Mouse (Mus musculus) kidney, adult 2 months (tissue): ENCODE data around the gene Btf3. TPM values are rescaled to one million over a fixed set of nuclear protein-coding genes. Genes with fewer than 3 reads are reported as not detected.
A peak's percentile ranks its signal among the peaks of the same experiment; 100 is the strongest.

Source experiments
- DNase-seq: peaks from one replicate; pipeline ENCODE4 v3.0.0; 2021
- H3K27ac ChIP-seq: fragments of 200-500 bp; 2 replicates; pipeline ENCODE4 v1.5.1; 2012; ENCODE audit warnings: low read depth, low read length, control low read depth, inconsistent platforms; ENCODE audit not compliant: insufficient read depth
- H3K27me3 ChIP-seq: fragments of 200-500 bp; replicated peaks from 2 replicates; pipeline ENCODE4 v1.6.1; 2012; ENCODE audit warnings: mild to moderate bottlenecking, moderate library complexity, low read length, inconsistent platforms; ENCODE audit not compliant: control insufficient read depth, insufficient read depth
- H3K36me3 ChIP-seq: fragments of 200-500 bp; 2 replicates; pipeline ENCODE4 v1.6.1; 2012; ENCODE audit warnings: mild to moderate bottlenecking, moderate library complexity, low read length, inconsistent platforms; ENCODE audit not compliant: control insufficient read depth, insufficient read depth
- H3K4me1 ChIP-seq: fragments of 200-500 bp; 2 replicates; pipeline ENCODE4 v1.6.1; 2011; ENCODE audit warnings: low read length; ENCODE audit not compliant: control insufficient read depth, insufficient read depth
- H3K4me3 ChIP-seq: fragments of 200-500 bp; 2 replicates; pipeline ENCODE4 v1.5.1; 2011; ENCODE audit warnings: mild to moderate bottlenecking, low read depth, low read length, control low read depth; ENCODE audit not compliant: insufficient read depth
- CTCF ChIP-seq: fragments of 200-500 bp; conservative IDR thresholded peaks from 2 replicates; pipeline ENCODE4 v1.5.1; 2011; ENCODE audit warnings: low read depth, mild to moderate bottlenecking, control low read depth, low read length, moderate library complexity, mixed read lengths; ENCODE audit not compliant: insufficient read depth, insufficient read length
- POLR2A ChIP-seq: fragments of 200-500 bp; IDR thresholded peaks from one replicate; pipeline ENCODE4 v1.6.1; 2011; ENCODE audit warnings: low read depth, low read length, control low read depth
- WGBS: fragments of 180-500 bp; shearing (Covaris S2); methylation state at CpG from one replicate; pipeline ENCODE4 v1.1.7; 2018; 5-methylcytosine and 5-hydroxymethylcytosine counted together
- polyA plus RNA-seq: library from polyadenylated mRNA; depleted of rRNA; stranded (reverse); fragments of >200 nt; gene quantifications from 2 replicates; pipeline ENCODE4 v1.2.3, GENCODE M21; 2012; rRNA removed

The Btf3 gene
- polyA plus RNA-seq, 1 experiment, result 173 TPM

DNA sequence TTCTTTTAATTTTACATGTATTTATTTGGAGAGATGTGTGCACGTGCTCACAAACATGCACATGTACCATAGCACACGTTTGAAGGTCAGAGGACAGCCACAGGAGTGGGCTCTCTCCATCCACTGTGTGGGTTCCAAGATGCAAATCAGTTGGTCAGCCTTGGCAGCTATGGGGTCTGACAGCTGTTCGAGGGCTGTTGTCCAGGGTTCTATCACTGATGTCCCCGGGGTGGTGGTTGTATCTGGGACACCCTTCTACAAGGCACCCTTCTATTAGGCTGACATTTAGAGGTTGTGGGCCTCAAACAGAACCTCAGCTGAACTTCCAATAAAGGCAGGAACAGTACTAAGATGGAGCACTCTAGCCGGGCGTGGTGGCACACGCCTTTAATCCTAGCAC is 40.6 kb downstream of the Btf3 start:
- no peak for DNase-seq
- Histone ChIP-seq H3K4me1 (no peaks in the 10 kb centered on the region), H3K27me3 (no peaks in the 10 kb centered on the region), H3K4me3 (no peak overlapping the region), H3K27ac (no peak overlapping the region), H3K36me3 (peaks cover 2% of the 10 kb centered on the region)
- no peak for TF ChIP-seq POLR2A
- no peak for TF ChIP-seq CTCF
- WGBS, result 89% methylated on average over 7 of the region's 7 CpGs

- Histone ChIP-seq H3K4me3 (no peak overlapping the region), H3K4me1 (no peaks in the 10 kb centered on the region), H3K36me3 (peaks cover 2% of the 10 kb centered on the region), H3K27ac (no peak overlapping the region), H3K27me3 (no peaks in the 10 kb centered on the region)
- TF ChIP-seq CTCF, result no peak
- no peak for TF ChIP-seq POLR2A
- WGBS, result 82% methylated on average over 4 of the region's 4 CpGs
- DNase-seq, result no peak
Measured at GRCm38 (mm10) chr13:98275646-98276045, 41.2 kb downstream of the Btf3 start.

DNA sequence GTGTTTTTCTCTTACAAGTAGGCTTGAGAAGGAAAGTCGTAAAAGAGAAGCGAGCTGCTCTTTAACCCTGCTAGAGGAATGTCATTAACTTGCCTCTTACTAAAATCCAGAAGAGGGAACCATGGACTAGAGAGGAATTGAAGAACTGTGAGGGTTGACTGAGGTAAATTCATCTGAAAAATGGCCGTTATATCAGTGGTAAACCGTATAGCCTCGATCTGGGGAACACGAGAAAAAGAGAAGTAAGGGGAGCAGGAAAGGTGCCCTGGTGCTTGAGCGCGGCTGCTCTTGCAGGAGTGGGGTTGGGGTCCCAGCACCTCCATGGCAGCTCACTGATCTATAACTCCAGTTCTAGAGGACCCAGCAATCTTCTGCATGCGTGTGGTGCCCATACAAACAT is 42.8 kb downstream of the Btf3 start:
- WGBS, result 88% methylated on average over 9 of the region's 9 CpGs

DNA sequence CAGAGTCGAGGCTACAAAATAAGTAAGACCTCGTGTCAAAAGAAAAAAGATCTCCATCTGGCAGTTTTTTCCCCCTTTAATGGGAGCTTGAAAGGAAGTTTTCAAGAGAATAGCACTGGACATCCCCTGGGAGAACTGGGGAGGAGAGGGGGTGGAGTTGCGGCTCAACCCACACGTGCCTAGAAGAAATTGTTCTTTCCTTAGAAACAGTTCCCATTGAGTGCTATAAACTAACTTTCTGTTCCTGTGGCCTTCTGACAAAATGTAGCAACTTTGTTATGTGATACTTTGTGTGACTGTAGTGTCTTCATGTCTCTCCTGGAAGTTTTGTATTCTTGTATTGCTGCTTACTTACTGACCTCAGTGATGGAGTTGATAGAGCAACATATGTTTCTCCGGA is 52.7 kb downstream of the Btf3 start:
- DNase-seq, result no peak
- no peaks in the 10 kb centered on the region for H3K27me3 ChIP-seq
- H3K27ac ChIP-seq, result no peak overlapping the region
- H3K36me3 ChIP-seq, result peaks cover 4% of the 10 kb centered on the region; the same call in 1 of the 2 replicates
- H3K4me3 ChIP-seq, result 0 out of 2 replicates have a peak overlapping the region, but pooled peaks have one; percentile 7
- TF ChIP-seq POLR2A, result no peak
- TF ChIP-seq CTCF, result no peak
- WGBS, result 29% methylated on average over 5 of the region's 5 CpGs
- H3K4me1 ChIP-seq, result peaks cover 5% of the 10 kb centered on the region; the same call in 1 of the 2 replicates

More for the DNA sequence above, 42.8 kb downstream of the Btf3 start:
- no peaks in the 10 kb centered on the region for H3K4me1 ChIP-seq
- TF ChIP-seq CTCF (no peak), POLR2A (no peak)
- no peak overlapping the region for H3K4me3 ChIP-seq
- no peak for DNase-seq
- H3K27ac ChIP-seq, result no peak overlapping the region
- H3K27me3 ChIP-seq, result no peaks in the 10 kb centered on the region
- peaks cover 3% of the 10 kb centered on the region for H3K36me3 ChIP-seq

GRCm38 (mm10) chr13:98263458-98263987 is 53.3 kb downstream of the Btf3 start:
- Histone ChIP-seq H3K4me1 (peaks cover 5% of the 10 kb centered on the region; the same call in 1 of the 2 replicates), H3K4me3 (peak overlapping the region; percentile 67), H3K27ac (peak overlapping the region; percentile 67), H3K36me3 (peaks cover 4% of the 10 kb centered on the region; the same call in 1 of the 2 replicates), H3K27me3 (no peaks in the 10 kb centered on the region)
- DNase-seq, result no peak
- under 1% methylated on average over 16 of the region's 16 CpGs for WGBS
- TF ChIP-seq CTCF, result no peak
- TF ChIP-seq POLR2A, result no peak

DNA sequence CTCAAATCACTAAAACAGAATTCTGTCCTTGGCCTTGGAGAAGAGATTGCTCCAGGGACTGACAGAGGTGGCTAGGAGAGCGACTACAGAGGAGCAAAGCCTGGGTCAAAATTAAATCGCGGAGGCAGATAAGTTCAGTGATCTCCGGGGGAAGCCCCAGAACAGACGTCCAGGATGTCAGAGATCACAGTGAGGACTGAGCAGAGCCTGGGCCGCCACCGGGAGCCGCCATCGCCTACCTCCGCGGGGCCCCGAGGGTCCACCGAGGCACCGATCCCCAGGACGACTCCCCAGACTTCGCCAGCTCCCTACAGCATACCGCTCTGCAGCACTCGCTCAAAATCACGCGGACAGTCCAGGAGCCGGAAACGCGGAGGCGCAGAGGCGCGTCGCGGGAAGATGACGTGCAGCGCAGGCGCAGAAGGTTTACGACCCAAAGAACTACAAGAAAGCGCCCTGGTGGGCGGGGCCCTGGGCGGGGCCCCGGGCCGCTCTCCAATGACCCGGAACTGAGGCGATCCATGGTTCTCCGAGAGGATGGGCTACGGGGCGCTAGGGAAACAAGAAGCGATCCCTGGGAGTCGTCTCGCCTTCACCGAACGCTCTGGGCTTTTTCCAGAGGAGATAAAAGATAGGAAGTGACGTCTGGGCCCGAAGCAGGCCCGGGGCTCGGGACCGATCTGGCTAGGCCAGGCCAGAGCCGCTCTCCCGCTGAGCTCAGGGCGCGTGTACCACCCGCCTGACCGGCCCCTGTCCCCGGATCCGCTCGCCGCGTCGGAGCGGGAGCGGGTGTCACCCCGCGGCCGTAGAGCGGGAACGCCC is 54.0 kb downstream of the Btf3 start, which contains the start of the genes Utp15 and Ankra2:
Gene Utp15 (minus strand): TSS at position 406 of the 822 bp plus-strand sequence.
Gene Ankra2 (plus strand): TSS at position 439 of the 822 bp plus-strand sequence.
- Histone ChIP-seq H3K27me3 (no peaks in the 10 kb centered on the region), H3K4me1 (peaks cover 5% of the 10 kb centered on the region; the same call in 1 of the 2 replicates), H3K27ac (peak within 1 kb of the TSS; percentile 67), H3K4me3 (peak within 1 kb of the TSS; percentile 91), H3K36me3 (0 out of 2 replicates have a peak, but pooled peaks cover 2% of the 10 kb centered on the region)
- DNase-seq, result peak; percentile 99
- TF ChIP-seq CTCF, result no peak
- no peak for TF ChIP-seq POLR2A
- under 1% methylated on average over 71 of the region's 71 CpGs for WGBS

Other genes starting within 250 kb of the Btf3 start
- gene Arhgef28, start 110.6 kb downstream of the Btf3 start, polyA plus RNA-seq, result 39.3 and 48.1 TPM in 2 replicates
- gene Utp15, start 54.0 kb downstream of the Btf3 start, polyA plus RNA-seq, result 5.3 and 6.9 TPM in 2 replicates
- gene Ankra2, start 53.9 kb downstream of the Btf3 start, polyA plus RNA-seq, result 9.9 and 11.1 TPM in 2 replicates
- gene Gm21976, start 37.1 kb downstream of the Btf3 start, polyA plus RNA-seq, result not detected in 2 replicates
- gene Foxd1, start 37.2 kb upstream of the Btf3 start, polyA plus RNA-seq, result 0.91 and 1.1 TPM in 2 replicates
- 1.1 and 2.0 TPM in 2 replicates for gene Gm10320, start 175.0 kb upstream of the Btf3 start, polyA plus RNA-seq